Mouse (Mus musculus) erythroblast, embryonic 14.5 days (primary cell): ENCODE data around the gene Ankrd6. TPM values are rescaled to one million over a fixed set of nuclear protein-coding genes. Genes with fewer than 3 reads are reported as not detected.
A peak's percentile ranks its signal among the peaks of the same experiment; 100 is the strongest.

Experiments used
- H3K27me3 ChIP-seq: 2 replicates; pipeline ENCODE4 v1.6.1; 2012; ENCODE audit warnings: inconsistent platforms; ENCODE audit not compliant: control insufficient read depth
- H3K36me3 ChIP-seq: 2 replicates; pipeline ENCODE4 v1.6.1; 2012; ENCODE audit warnings: mild to moderate bottlenecking, inconsistent platforms; ENCODE audit not compliant: control insufficient read depth
- H3K4me1 ChIP-seq: 2 replicates; pipeline ENCODE4 v1.6.1; 2012; ENCODE audit warnings: inconsistent platforms; ENCODE audit not compliant: control insufficient read depth
- H3K4me3 ChIP-seq: replicated peaks from 2 replicates; pipeline ENCODE3; 2012; ENCODE audit warnings: moderate library complexity, mild to moderate bottlenecking, inconsistent platforms
- H3K9me3 ChIP-seq: 2 replicates; pipeline ENCODE4 v1.6.1; 2012; ENCODE audit warnings: low read length, inconsistent platforms, mixed read lengths; ENCODE audit not compliant: control insufficient read depth
- GATA1 ChIP-seq: IDR thresholded peaks from 2 replicates; pipeline ENCODE4 v1.6.1; 2012; ENCODE audit warnings: low read length, inconsistent platforms, mixed read lengths
- TAL1 ChIP-seq: IDR thresholded peaks from 3 replicates; pipeline ENCODE4 v1.6.1; 2012; ENCODE audit warnings: low read length, inconsistent platforms, mixed read lengths
- polyA plus RNA-seq: library from polyadenylated mRNA; stranded (reverse); fragments of >175 nt; gene quantifications from 2 replicates; pipeline ENCODE4 v1.2.3, GENCODE M21; 2012

Ankrd6 gene
- polyA plus RNA-seq: 0.01 and 0.03 TPM in 2 replicates

GRCm38 (mm10) chr4:32950356-32951034 lies at the start of gene Ankrd6:
Ankrd6 (minus strand) TSS chr4:32950841.
- Histone ChIP-seq H3K9me3 (peaks cover 18% of the 10 kb centered on the region), H3K36me3 (no peaks in the 10 kb centered on the region), H3K4me1 (peaks cover 14% of the 10 kb centered on the region), H3K27me3 (peaks cover 77% of the 10 kb centered on the region), H3K4me3 (peak within 1 kb of the TSS; percentile 60)
- no peak for TF ChIP-seq GATA1
- no peak for TF ChIP-seq TAL1

- TF ChIP-seq TAL1: no peak
- no peak for TF ChIP-seq GATA1
- H3K9me3 ChIP-seq: peaks cover 4% of the 10 kb centered on the region; the same call in 1 of the 2 replicates
- peaks cover 7% of the 10 kb centered on the region for H3K4me1 ChIP-seq
- H3K4me3 ChIP-seq: no peak overlapping the region
- no peaks in the 10 kb centered on the region for H3K36me3 ChIP-seq
- H3K27me3 ChIP-seq: peaks cover 8% of the 10 kb centered on the region
These were observed 48.4 kb upstream of the Ankrd6 start for GRCm38 (mm10) chr4:32998996-32999395.

- H3K36me3 ChIP-seq: no peaks in the 10 kb centered on the region
- peaks cover 4% of the 10 kb centered on the region; the same call in 1 of the 2 replicates for H3K9me3 ChIP-seq
- H3K4me3 ChIP-seq: no peak overlapping the region
- H3K27me3 ChIP-seq: peaks cover 8% of the 10 kb centered on the region
- no peak for TF ChIP-seq GATA1
- no peak for TF ChIP-seq TAL1
- H3K4me1 ChIP-seq: peaks cover 7% of the 10 kb centered on the region
These were observed 46.9 kb upstream of the Ankrd6 start for GRCm38 (mm10) chr4:32997571-32997970.

- TF ChIP-seq TAL1 (no peak), GATA1 (no peak)
- Histone ChIP-seq H3K9me3 (peaks cover 4% of the 10 kb centered on the region; the same call in 1 of the 2 replicates), H3K36me3 (no peaks in the 10 kb centered on the region), H3K4me3 (no peak overlapping the region), H3K27me3 (peaks cover 19% of the 10 kb centered on the region), H3K4me1 (peaks cover 7% of the 10 kb centered on the region)
These were observed 45.4 kb upstream of the Ankrd6 start for GRCm38 (mm10) chr4:32996083-32996482.

- H3K27me3 ChIP-seq: peaks cover 25% of the 10 kb centered on the region
- H3K36me3 ChIP-seq: no peaks in the 10 kb centered on the region
- no peak for TF ChIP-seq GATA1
- TF ChIP-seq TAL1: no peak
- peaks cover 4% of the 10 kb centered on the region; the same call in 1 of the 2 replicates for H3K9me3 ChIP-seq
- no peak overlapping the region for H3K4me3 ChIP-seq
- peaks cover 18% of the 10 kb centered on the region for H3K4me1 ChIP-seq
These were observed 43.5 kb upstream of the Ankrd6 start for GRCm38 (mm10) chr4:32994168-32994567.

GRCm38 (mm10) chr4:32989346-32989745 lies 38.7 kb upstream of the Ankrd6 start:
- H3K27me3 ChIP-seq: peaks cover 37% of the 10 kb centered on the region
- no peak overlapping the region for H3K4me3 ChIP-seq
- peaks cover 10% of the 10 kb centered on the region for H3K9me3 ChIP-seq
- peaks cover 6% of the 10 kb centered on the region; the same call in 1 of the 2 replicates for H3K36me3 ChIP-seq
- H3K4me1 ChIP-seq: peaks cover 53% of the 10 kb centered on the region
- TF ChIP-seq TAL1: no peak
- TF ChIP-seq GATA1: no peak

- TF ChIP-seq GATA1: peak; percentile 70
- TF ChIP-seq TAL1: peak; percentile 79
- peaks cover 6% of the 10 kb centered on the region; the same call in 1 of the 2 replicates for H3K36me3 ChIP-seq
- H3K4me1 ChIP-seq: peaks cover 72% of the 10 kb centered on the region
- peaks cover 59% of the 10 kb centered on the region for H3K27me3 ChIP-seq
- H3K4me3 ChIP-seq: peak overlapping the region; percentile 82
- H3K9me3 ChIP-seq: peaks cover 14% of the 10 kb centered on the region
These were observed 36.4 kb upstream of the Ankrd6 start for GRCm38 (mm10) chr4:32987006-32987405.

- TF ChIP-seq GATA1: no peak
- no peak for TF ChIP-seq TAL1
- Histone ChIP-seq H3K9me3 (peaks cover 14% of the 10 kb centered on the region), H3K4me1 (peaks cover 83% of the 10 kb centered on the region), H3K36me3 (peaks cover 6% of the 10 kb centered on the region; the same call in 1 of the 2 replicates), H3K27me3 (peaks cover 63% of the 10 kb centered on the region), H3K4me3 (peak overlapping the region; percentile 82)
These were observed 35.0 kb upstream of the Ankrd6 start for GRCm38 (mm10) chr4:32985684-32986083.

GRCm38 (mm10) chr4:32984801-32985675 lies 34.4 kb upstream of the Ankrd6 start:
- Histone ChIP-seq H3K36me3 (peaks cover 6% of the 10 kb centered on the region; the same call in 1 of the 2 replicates), H3K27me3 (peaks cover 64% of the 10 kb centered on the region), H3K4me1 (peaks cover 79% of the 10 kb centered on the region), H3K4me3 (peak overlapping the region; percentile 82), H3K9me3 (peaks cover 14% of the 10 kb centered on the region)
- TF ChIP-seq GATA1 (no peak), TAL1 (no peak)
